Mouse (Mus musculus) lung, adult 2 months (tissue): ENCODE measurements at regions not wholly inside any gene's neighbourhood (a gene's known extent, or its start where the extent isn't known, plus 50 kb on each side); places are given as distances from the start of the nearest gene placed in this dataset.

Experiments used
- CTCF ChIP-seq: fragments of 200-500 bp; IDR thresholded peaks from 2 replicates; pipeline ENCODE4 v1.5.1; 2011; ENCODE audit warnings: mild to moderate bottlenecking, low read length, control low read depth; ENCODE audit not compliant: insufficient read depth
- POLR2A ChIP-seq: fragments of 200-500 bp; IDR thresholded peaks from 2 replicates; pipeline ENCODE4 v1.6.1; 2011; ENCODE audit warnings: low read depth, mild to moderate bottlenecking, control low read depth, low read length, borderline replicate concordance; ENCODE audit errors: extremely low read depth

DNA sequence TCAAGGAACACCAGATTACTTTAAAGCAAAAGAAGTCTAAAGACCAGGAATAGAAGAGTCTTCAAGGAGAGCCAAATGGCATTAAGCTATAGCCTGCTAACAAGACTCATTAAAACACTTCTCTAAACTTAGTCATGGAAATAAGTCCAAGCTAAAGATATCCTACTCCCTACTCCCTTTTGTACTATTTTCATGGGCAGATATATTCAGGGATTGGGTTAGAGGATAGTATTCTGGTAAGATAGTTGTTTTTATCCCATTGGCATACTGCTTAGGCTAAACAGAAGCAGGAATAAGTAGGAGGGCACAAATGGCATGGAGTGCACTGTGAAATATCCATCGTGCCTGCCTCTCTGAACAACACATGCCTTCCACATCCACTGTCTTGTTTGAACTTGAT lies 723.5 kb downstream of the Cypt12 start:
- TF ChIP-seq POLR2A (no peak), CTCF (no peak)
